Mouse (Mus musculus): ENCODE results near the gene Gata1.
A peak's percentile ranks its signal among the peaks of the same experiment; 100 is the strongest.
"Not testable (repeated sequence)": the region's sequence is repeated elsewhere in the genome, so short reads cannot be mapped to it uniquely, and the experiment has no call there.

Gata1 gene

GRCm38 (mm10) chrX:7977892-7978291, at the start of gene Gata1:
Gata1 (minus strand) TSS chrX:7978071.
- DNase-seq = no peak

GRCm38 (mm10) chrX:8026811-8027210, 48.9 kb upstream of the Gata1 start:
- no peak for DNase-seq

DNA sequence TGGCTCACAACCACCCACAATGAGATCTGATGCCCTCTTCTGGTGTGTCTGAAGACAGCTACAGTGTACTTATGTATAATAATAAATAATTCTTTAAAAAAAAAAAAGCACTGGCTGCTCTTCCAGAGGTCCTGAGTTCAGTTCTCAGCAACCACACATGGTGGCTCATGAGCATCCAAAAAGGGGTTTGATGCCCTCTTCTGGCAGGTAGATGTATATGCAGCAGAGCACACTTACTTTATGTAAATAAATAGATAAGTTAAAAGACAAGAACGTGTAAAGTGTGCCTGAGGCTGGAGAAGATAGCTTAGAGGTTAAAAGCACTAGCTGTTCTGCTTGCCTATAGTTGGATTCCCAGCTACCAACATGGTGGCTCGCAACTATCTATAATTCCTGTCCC, 46.9 kb upstream of the Gata1 start:
- no peak for DNase-seq

GRCm38 (mm10) chrX:8020111-8020778, 42.4 kb upstream of the Gata1 start:
- DNase-seq = no peak

- DNase-seq = no peak
Measured at GRCm38 (mm10) chrX:8018286-8018685, 40.4 kb upstream of the Gata1 start, which contains the start of gene Glod5. Glod5 (minus strand) TSS chrX:8018492.

DNA sequence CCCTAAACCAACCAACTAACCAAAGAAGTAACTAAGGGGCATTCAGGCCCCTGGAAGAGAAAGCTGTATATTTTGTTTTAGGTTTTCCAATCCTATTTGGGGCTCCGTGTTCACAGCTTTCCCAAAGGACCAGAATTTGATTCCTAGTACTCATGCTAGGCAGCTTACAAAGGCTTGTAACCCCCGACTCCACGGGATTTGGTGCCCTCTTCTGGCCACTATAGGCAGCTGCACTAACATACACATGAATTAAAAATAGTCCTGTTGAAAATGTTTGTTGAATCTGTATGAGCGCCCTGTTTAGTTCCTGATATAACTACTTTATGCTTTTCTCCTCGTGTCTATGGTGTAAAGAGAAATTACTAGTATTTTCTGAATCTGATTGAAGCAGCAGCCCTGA, 39.3 kb upstream of the Gata1 start:
- DNase-seq = peak; percentile 27

DNA sequence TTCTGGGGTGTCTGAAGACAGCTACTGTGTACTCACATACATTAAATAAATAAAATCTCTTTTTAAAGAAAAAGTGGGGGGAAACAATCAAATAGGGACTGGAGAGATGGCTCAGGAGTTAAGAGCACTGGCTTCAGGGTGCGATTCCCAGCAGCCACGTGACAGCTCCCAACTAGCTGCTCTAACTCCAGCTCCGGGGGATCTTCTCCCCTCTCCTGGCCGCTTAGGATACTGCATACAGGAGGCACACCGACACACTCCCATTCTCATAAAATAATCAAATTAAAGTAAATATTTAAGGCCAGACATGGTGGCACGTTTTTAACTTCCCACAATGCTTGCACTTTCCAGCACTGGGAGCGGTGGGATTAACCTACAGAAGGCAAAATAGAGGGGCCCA, 37.8 kb upstream of the Gata1 start:
- not testable (repeated sequence) for DNase-seq

DNA sequence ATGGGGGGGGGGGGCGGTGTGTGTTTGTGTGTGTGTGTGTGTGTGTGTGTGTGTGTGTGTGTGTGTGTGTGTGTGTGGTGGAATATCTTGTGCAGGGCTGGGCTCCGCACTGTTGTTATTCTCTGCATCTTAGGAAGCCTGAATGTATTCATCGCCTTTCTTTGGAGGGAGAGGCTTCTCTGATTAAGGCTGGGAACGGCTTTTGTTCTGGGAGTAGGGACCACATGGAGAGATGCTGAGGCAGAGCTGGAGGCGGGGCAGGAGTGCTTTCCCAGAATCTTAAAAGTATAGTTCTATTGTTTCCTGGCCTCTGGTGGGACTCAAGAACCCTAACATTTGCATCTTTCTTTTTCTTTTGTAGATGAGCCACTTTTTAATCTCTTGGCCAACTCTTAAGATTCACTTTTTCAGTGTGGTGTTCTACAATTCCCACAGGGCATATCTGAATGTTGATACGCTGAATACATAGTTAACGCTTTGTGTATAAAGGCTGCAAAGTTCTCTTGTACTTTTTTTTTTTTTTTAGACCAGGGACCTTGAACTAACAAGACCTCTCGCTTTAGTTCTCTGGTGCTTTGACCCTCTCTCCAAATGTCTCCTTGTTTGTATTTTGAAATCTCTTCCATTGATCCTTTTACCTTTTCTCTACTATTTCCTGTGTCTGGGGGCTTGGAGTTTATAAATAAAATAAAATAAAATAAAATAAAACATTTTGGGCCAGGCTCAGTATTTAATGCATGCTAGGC, 35.9 kb upstream of the Gata1 start:
- no peak for DNase-seq

GRCm38 (mm10) chrX:8013157-8013556, 35.3 kb upstream of the Gata1 start:
- no peak for DNase-seq

- not testable (repeated sequence) for DNase-seq
Measured at GRCm38 (mm10) chrX:8009356-8009755, 31.5 kb upstream of the Gata1 start.

DNA sequence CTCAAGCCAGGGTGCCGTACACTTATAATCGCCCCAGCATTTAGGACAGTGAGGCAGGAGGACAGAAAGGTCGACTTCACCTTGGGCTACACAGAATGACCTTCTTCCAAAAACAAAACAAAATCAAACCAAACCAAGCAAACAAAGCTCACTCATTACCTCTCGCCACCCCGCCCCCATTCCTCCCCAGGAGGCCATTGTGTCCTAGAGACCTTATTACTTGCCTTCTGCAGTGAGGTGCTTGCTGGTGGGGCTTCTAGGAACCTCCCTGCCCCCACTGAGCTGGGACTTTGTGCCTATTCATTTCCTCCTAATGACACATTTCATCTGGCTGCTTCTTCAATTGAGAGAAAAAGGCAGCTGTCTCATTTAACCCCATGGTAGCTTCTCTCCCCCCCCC, 30.7 kb upstream of the Gata1 start:
- no peak for DNase-seq

DNA sequence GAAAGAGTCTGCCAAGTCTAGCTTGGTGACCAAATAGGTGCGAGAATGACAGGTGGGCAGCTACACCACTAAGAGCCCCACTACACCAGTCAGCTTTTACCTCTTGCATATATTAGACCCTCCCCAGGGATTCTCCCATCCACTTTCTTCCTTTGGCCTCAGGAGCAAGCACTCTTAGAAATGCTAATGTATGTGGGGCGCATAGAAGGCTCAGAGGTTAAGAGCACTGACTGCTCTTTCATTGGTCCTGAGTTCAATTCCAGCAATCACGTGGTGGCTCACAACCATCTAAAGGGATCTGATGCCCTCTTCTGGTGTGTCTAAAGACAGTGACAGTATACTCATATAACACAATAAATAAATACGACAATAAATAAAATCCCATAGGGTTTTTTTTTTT, 25.1 kb upstream of the Gata1 start:
- DNase-seq = no peak

DNA sequence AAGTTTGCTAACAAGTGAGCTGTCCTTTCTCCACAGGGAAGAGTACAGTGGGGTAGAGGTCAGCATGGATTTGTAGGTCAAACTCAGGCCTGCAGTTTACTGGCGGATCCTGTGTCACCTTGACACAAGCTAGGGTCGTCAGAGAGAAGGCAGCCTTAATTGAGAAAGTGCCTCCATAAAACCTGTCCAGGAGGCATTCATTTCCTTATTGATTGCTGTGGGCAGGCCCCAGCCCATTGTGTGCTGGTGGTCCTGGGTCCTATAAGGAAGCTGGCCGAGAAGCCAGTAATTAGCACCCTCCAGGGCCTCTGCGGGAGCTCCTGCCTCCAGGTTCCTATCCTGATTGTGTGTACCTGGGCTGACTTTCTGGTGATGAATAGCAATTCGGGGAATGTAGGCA, 24.1 kb upstream of the Gata1 start:
- no peak for DNase-seq

GRCm38 (mm10) chrX:8000546-8001192, 22.8 kb upstream of the Gata1 start:
- DNase-seq = no peak

- no peak for DNase-seq
Measured at GRCm38 (mm10) chrX:7993068-7993735, 15.3 kb upstream of the Gata1 start.

DNA sequence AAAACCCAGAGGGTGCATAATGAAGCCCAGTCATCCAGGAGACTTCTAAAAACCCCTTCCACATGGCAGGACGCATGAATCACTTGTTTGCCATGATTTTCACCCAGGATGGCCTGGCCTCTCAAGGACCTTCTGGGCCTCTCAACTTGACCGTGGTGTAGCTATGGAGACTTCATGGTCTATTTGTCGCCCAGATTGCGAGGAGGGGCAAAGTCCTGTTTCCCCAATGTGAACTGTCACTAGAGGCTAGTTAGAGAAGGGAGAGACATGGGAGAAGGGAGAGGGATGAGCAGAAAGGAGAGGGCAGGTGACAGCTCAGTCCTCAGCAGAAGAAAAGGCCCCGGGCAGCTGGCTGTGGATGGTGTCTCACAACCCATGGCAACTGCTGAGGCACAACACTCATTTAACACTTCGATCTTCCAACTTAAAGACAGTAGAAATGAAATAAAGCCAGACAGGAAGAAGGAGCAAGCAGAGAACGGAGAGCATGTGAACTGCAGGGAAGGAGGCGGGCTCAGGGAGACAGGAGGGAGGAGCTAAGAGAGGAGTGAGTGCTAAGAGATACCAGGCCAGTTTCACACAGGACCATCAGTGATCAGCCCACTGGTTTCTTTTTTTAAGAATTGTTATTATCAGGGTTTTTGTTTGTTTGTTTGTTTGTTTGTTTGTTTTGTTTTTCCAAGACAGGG, 14.7 kb upstream of the Gata1 start:
- no peak for DNase-seq

- no peak for DNase-seq
Measured at GRCm38 (mm10) chrX:7981368-7981767, 3.5 kb upstream of the Gata1 start.

DNA sequence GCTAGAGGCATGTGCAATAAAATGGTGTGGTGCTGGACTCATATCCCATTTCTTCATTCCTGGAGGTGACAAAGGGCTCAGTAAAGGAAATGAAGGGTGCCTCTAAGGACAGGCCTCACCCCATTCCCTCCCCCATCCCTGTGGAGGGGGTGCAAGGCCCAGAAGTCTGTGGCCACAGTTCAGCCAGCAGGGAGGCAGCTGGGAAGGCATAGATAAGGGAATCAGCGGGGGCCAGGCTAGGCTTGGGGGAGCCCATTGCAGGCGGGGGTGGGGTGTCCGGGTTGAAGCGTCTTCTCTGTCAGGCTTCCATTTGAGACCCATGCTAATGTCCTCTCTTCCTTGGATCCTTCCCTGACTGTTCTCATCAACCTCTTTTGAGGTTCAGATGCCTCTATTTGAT, 6.6 kb downstream of the Gata1 start:
- DNase-seq = no peak

DNA sequence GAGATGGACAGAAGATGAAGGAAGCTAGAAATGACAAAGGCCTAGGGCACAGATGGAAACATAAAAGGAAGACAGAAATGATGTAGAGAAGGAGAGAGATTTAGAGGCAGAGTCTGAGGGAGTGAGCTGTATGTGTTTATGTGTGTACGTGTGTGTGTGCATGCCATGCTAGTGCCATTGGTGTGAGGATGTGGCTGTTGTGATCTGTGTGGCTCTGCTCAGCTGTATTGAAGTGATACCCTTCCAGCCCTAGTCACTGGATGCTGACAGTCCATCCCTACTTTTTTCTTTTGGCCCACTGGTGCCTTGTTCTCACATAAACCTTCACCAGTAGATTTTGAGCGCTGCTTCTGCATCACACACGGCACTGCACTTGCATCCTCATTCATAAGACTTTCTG, 9.0 kb downstream of the Gata1 start:
- DNase-seq = no peak

- no peak for DNase-seq
Measured at GRCm38 (mm10) chrX:7968226-7968625, 9.6 kb downstream of the Gata1 start.

GRCm38 (mm10) chrX:7967596-7968201, 10.2 kb downstream of the Gata1 start:
- no peak for DNase-seq

- no peak for DNase-seq
Measured at GRCm38 (mm10) chrX:7966161-7966560, 11.7 kb downstream of the Gata1 start.
